Mouse (Mus musculus): ENCODE results near the gene Nckap5.

DNA sequence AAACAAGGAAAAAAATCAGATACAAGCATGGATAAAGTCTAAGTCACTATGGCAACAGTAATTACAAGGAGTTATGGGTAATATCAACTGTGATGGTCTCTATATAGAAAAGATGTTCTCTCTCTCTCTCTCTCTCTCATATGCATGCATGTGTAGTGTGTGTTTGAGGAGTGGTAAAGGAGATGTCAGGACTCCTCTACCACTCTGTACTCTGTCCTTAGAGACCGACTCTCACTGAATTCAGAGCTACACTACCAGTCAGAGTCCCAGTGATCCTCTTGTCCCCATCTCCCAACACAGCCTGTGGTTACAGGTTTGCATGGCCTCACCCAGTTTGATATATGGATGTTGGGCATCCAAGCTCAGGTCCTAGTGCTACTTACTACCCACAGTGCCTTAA lies 662.0 kb downstream of the Nckap5 start:
- TF ChIP-seq CTCF (IDR thresholded peaks at IDR 0.05; ENCODE audit: low read depth) (no peak), EP300 (IDR thresholded peaks at IDR 0.05; ENCODE audit: low read depth) (no peak)

Measured in liver, embryonic 14.5 days (tissue).